Mouse (Mus musculus): ENCODE results near the gene Pam. TPM values are rescaled to one million over a fixed set of nuclear protein-coding genes. Genes with fewer than 3 reads are reported as not detected.

Gene Pam
- polyA plus RNA-seq, 1 experiment: 14.5 TPM

GRCm38 (mm10) chr1:98073826-98074225 is 21.6 kb downstream of the Pam start:
- no peak overlapping the region for H3K27ac ChIP-seq (ENCODE audit: control insufficient read depth, insufficient read depth, low read depth, low read length, poor library complexity)
- no peak overlapping the region for H3K4me3 ChIP-seq (replicated peaks; ENCODE audit: control insufficient read depth, low read depth, low read length)
- 80% methylated on average over 4 of the region's 4 CpGs for WGBS
- no peak for TF ChIP-seq POLR2A (IDR thresholded peaks at IDR 0.05; ENCODE audit: borderline replicate concordance, control insufficient read depth, low read depth, low read length)
- TF ChIP-seq CTCF (IDR thresholded peaks at IDR 0.05; ENCODE audit: control insufficient read depth, insufficient read depth, low read length): no peak
- H3K4me1 ChIP-seq (ENCODE audit: control insufficient read depth, insufficient read depth, low read length): peaks cover 3% of the 10 kb centered on the region; the same call in 1 of the 2 replicates

GRCm38 (mm10) chr1:98073127-98073526 is 22.3 kb downstream of the Pam start:
- Histone ChIP-seq H3K27ac (ENCODE audit: control insufficient read depth, insufficient read depth, low read depth, low read length, poor library complexity) (no peak overlapping the region), H3K4me3 (replicated peaks; ENCODE audit: control insufficient read depth, low read depth, low read length) (no peak overlapping the region), H3K4me1 (ENCODE audit: control insufficient read depth, insufficient read depth, low read length) (peaks cover 3% of the 10 kb centered on the region; the same call in 1 of the 2 replicates)
- 95% methylated on average over 2 of the region's 2 CpGs for WGBS
- TF ChIP-seq CTCF (IDR thresholded peaks at IDR 0.05; ENCODE audit: control insufficient read depth, insufficient read depth, low read length): no peak
- TF ChIP-seq POLR2A (IDR thresholded peaks at IDR 0.05; ENCODE audit: borderline replicate concordance, control insufficient read depth, low read depth, low read length): no peak

DNA sequence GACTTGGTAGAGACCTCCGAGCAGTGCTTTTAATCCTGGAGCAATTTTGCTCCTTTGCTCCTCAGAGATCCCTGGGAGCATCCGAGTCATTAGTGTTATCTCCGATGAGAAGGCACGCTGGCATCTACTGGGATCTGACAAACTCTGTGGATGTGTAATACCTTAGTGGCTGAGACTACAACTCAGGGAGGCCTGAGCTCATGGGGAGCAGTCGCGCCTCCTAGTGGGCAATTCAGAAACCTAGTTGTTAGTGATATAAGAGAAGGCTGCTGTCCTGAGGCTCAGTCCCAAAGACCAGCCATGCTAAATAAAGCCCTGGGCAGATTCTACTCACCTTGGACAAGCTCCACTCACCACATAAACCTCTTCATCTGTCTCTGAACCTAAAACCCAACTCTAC is 23.4 kb downstream of the Pam start:
- WGBS: 73% methylated on average over 6 of the region's 6 CpGs
- H3K4me3 ChIP-seq (replicated peaks; ENCODE audit: control insufficient read depth, low read depth, low read length): no peak overlapping the region
- TF ChIP-seq POLR2A (IDR thresholded peaks at IDR 0.05; ENCODE audit: borderline replicate concordance, control insufficient read depth, low read depth, low read length) (no peak), CTCF (IDR thresholded peaks at IDR 0.05; ENCODE audit: control insufficient read depth, insufficient read depth, low read length) (peak; percentile 33; the same call in 1 of the 2 replicates)
- no peak overlapping the region for H3K27ac ChIP-seq (ENCODE audit: control insufficient read depth, insufficient read depth, low read depth, low read length, poor library complexity)
- peaks cover 3% of the 10 kb centered on the region; the same call in 1 of the 2 replicates for H3K4me1 ChIP-seq (ENCODE audit: control insufficient read depth, insufficient read depth, low read length)

DNA sequence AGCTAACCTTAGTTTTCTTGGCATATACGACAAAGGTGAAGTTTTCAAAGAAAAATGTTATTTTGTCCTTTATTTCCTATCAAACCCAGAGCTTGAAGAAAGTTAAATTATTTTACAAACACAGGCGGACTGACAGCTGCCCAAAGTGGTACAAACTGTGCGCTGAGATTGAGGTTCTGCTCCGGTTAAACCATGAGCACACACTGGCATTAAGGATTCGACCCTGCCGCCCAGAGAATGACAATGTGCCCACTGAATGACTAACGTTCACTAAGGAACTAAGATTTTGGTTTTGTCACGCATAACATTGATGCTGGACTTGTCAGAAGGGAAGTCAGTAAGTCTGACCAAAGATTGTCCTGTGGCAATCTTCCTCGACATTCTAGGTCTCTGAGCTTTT is 24.0 kb downstream of the Pam start:
- WGBS: 63% methylated on average over 9 of the region's 9 CpGs
- H3K4me1 ChIP-seq (ENCODE audit: control insufficient read depth, insufficient read depth, low read length): peaks cover 3% of the 10 kb centered on the region; the same call in 1 of the 2 replicates
- TF ChIP-seq CTCF (IDR thresholded peaks at IDR 0.05; ENCODE audit: control insufficient read depth, insufficient read depth, low read length) (no peak), POLR2A (IDR thresholded peaks at IDR 0.05; ENCODE audit: borderline replicate concordance, control insufficient read depth, low read depth, low read length) (no peak)
- no peak overlapping the region for H3K4me3 ChIP-seq (replicated peaks; ENCODE audit: control insufficient read depth, low read depth, low read length)
- H3K27ac ChIP-seq (ENCODE audit: control insufficient read depth, insufficient read depth, low read depth, low read length, poor library complexity): no peak overlapping the region

DNA sequence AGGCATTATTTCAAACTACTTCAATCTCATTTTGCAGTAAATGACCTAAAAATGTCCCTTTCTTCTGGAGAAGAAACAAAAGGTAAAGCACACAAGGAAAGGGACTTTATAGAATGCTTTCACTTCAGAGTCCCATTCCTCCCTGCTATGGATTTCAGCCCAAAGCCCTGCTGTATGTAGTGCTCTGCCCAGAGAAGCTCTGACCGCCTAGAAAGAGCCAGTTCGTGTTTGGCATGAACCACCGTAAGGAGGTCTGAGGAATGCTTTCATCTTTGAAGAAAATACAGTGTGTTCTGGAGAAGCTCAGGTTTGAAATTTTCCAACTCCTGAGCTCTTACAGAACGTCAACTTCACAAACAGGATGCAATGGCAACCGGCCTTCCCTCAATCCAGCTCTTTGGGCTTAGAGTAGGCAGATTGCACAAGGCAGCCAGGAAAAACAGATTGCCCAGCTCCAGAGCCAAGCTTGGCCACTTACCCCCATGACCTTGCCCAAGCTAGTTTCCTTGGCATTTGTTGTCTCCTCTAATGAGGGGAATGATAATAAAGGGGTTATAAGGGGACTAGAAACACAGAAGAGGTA is 24.6 kb downstream of the Pam start:
- Histone ChIP-seq H3K4me3 (replicated peaks; ENCODE audit: control insufficient read depth, low read depth, low read length) (no peak overlapping the region), H3K27ac (ENCODE audit: control insufficient read depth, insufficient read depth, low read depth, low read length, poor library complexity) (no peak overlapping the region), H3K4me1 (ENCODE audit: control insufficient read depth, insufficient read depth, low read length) (peaks cover 1% of the 10 kb centered on the region; the same call in 1 of the 2 replicates)
- 63% methylated on average over 5 of the region's 5 CpGs for WGBS
- TF ChIP-seq POLR2A (IDR thresholded peaks at IDR 0.05; ENCODE audit: borderline replicate concordance, control insufficient read depth, low read depth, low read length) (no peak), CTCF (IDR thresholded peaks at IDR 0.05; ENCODE audit: control insufficient read depth, insufficient read depth, low read length) (no peak)

GRCm38 (mm10) chr1:98068177-98068576 is 27.3 kb downstream of the Pam start:
- Histone ChIP-seq H3K4me3 (replicated peaks; ENCODE audit: control insufficient read depth, low read depth, low read length) (no peak overlapping the region), H3K4me1 (ENCODE audit: control insufficient read depth, insufficient read depth, low read length) (no peaks in the 10 kb centered on the region), H3K27ac (ENCODE audit: control insufficient read depth, insufficient read depth, low read depth, low read length, poor library complexity) (no peak overlapping the region)
- WGBS: 88% methylated on average over 4 of the region's 4 CpGs
- TF ChIP-seq POLR2A (IDR thresholded peaks at IDR 0.05; ENCODE audit: borderline replicate concordance, control insufficient read depth, low read depth, low read length) (no peak), CTCF (IDR thresholded peaks at IDR 0.05; ENCODE audit: control insufficient read depth, insufficient read depth, low read length) (no peak)

GRCm38 (mm10) chr1:98062074-98062473 is 33.4 kb downstream of the Pam start:
- H3K27ac ChIP-seq (ENCODE audit: control insufficient read depth, insufficient read depth, low read depth, low read length, poor library complexity): no peak overlapping the region
- TF ChIP-seq POLR2A (IDR thresholded peaks at IDR 0.05; ENCODE audit: borderline replicate concordance, control insufficient read depth, low read depth, low read length) (no peak), CTCF (IDR thresholded peaks at IDR 0.05; ENCODE audit: control insufficient read depth, insufficient read depth, low read length) (no peak)
- H3K4me3 ChIP-seq (replicated peaks; ENCODE audit: control insufficient read depth, low read depth, low read length): no peak overlapping the region
- H3K4me1 ChIP-seq (ENCODE audit: control insufficient read depth, insufficient read depth, low read length): no peaks in the 10 kb centered on the region
- 35% methylated on average over 2 of the region's 2 CpGs for WGBS

- Histone ChIP-seq H3K27ac (ENCODE audit: control insufficient read depth, insufficient read depth, low read depth, low read length, poor library complexity) (no peak overlapping the region), H3K4me3 (replicated peaks; ENCODE audit: control insufficient read depth, low read depth, low read length) (no peak overlapping the region), H3K4me1 (ENCODE audit: control insufficient read depth, insufficient read depth, low read length) (no peaks in the 10 kb centered on the region)
- TF ChIP-seq CTCF (IDR thresholded peaks at IDR 0.05; ENCODE audit: control insufficient read depth, insufficient read depth, low read length): no peak
- no peak for TF ChIP-seq POLR2A (IDR thresholded peaks at IDR 0.05; ENCODE audit: borderline replicate concordance, control insufficient read depth, low read depth, low read length)
- WGBS: 54% methylated on average over 1 of the region's 1 CpGs
Measured at GRCm38 (mm10) chr1:98059401-98059800, 36.0 kb downstream of the Pam start.
